Mouse (Mus musculus) neural tube, embryonic 11.5 days (tissue): Measurements from ENCODE around the gene Prss42. TPM values are rescaled to one million over a fixed set of nuclear protein-coding genes. Genes with fewer than 3 reads are reported as not detected.
"Not testable (repeated sequence)": the region's sequence is repeated elsewhere in the genome, so short reads cannot be mapped to it uniquely, and the experiment has no call there.

ENCODE experiments used
- ATAC-seq: fragments of 200-750 bp; cut with Nextera tagmentation; 2 replicates; pipeline ENCODE4 v1.8.0; 2017; ENCODE audit warnings: moderate number of reproducible peaks, mild to moderate bottlenecking, moderate TSS enrichment, moderate library complexity; ENCODE audit not compliant: insufficient read depth, low FRiP score, low TSS enrichment
- DNase-seq: peaks from one replicate; pipeline ENCODE4 v3.0.0-alpha.2; 2015; ENCODE audit warnings: low spot score
- H3K27ac ChIP-seq: fragments of 300-500 bp; sonication (generic); 2 replicates; pipeline ENCODE4 v1.5.1; 2014; ENCODE audit warnings: low read depth, mild to moderate bottlenecking, low read length
- H3K27me3 ChIP-seq: fragments of 300-500 bp; sonication (generic); 2 replicates; pipeline ENCODE4 v1.6.1; 2014; ENCODE audit warnings: mild to moderate bottlenecking, low read length, mixed read lengths; ENCODE audit not compliant: control insufficient read depth, insufficient read depth
- H3K36me3 ChIP-seq: fragments of 300-500 bp; sonication (generic); 2 replicates; pipeline ENCODE4 v1.6.1; 2014; ENCODE audit warnings: mild to moderate bottlenecking, low read length, moderate library complexity, mixed read lengths; ENCODE audit not compliant: control insufficient read depth, insufficient read depth
- H3K4me1 ChIP-seq: fragments of 300-500 bp; sonication (generic); 2 replicates; pipeline ENCODE4 v1.6.1; 2014; ENCODE audit warnings: low read length, mixed read lengths; ENCODE audit not compliant: control insufficient read depth, insufficient read depth
- H3K4me2 ChIP-seq: fragments of 300-500 bp; sonication (generic); 2 replicates; pipeline ENCODE4 v1.6.1; 2014; ENCODE audit warnings: low read depth, mild to moderate bottlenecking, moderate library complexity
- H3K4me3 ChIP-seq: fragments of 300-500 bp; sonication (generic); 2 replicates; pipeline ENCODE4 v1.5.1; 2014; ENCODE audit warnings: low read depth, low read length
- H3K9ac ChIP-seq: fragments of 300-500 bp; sonication (generic); 2 replicates; pipeline ENCODE4 v1.6.1; 2014; ENCODE audit warnings: mild to moderate bottlenecking, low read length
- H3K9me3 ChIP-seq: fragments of 300-500 bp; sonication (generic); 2 replicates; pipeline ENCODE4 v1.6.1; 2016; ENCODE audit warnings: low read length; ENCODE audit not compliant: control insufficient read depth
- whole genome bisulfite sequencing: fragments of 180-500 bp; shearing (Covaris S2); extraction: QIAGEN DNeasy Blood & Tissue Kit; methylation state at CpG from one replicate; pipeline ENCODE4 v1.1.7; 2014; 5-methylcytosine and 5-hydroxymethylcytosine counted together
- polyA plus RNA-seq: library from polyadenylated mRNA; unstranded; fragments of >200 nt; fragmentation: Nextera tagmentation; extraction: Ambion mirVana; gene quantifications from 2 replicates; pipeline ENCODE4 v1.2.1, GENCODE M21; 2014

Gene Prss42
- polyA plus RNA-seq, 1 experiment from 2014 or later = not detected

DNA sequence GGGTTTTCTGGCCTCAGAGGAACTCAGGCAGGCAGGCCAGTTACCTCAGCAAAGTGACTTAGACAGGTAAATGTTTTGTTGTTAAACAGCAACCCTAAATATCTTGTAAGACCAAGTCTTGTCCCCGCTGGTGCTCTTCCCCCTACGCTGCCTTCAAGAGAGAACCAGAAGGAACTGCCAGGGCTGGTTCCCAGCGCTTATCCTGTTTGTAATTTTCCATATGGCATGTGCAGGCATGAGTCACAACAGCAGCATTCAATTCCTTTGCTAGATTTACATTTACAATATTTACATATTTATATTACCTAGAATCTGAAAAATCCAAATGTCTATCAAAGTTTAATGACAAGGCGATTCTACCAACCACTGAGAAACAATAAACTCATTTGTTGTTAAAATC, 12.1 kb downstream of the Prss42 start:
- Histone ChIP-seq H3K4me3 (no peak overlapping the region), H3K4me1 (no peaks in the 10 kb centered on the region), H3K27me3 (no peaks in the 10 kb centered on the region), H3K27ac (no peak overlapping the region), H3K36me3 (no peaks in the 10 kb centered on the region), H3K4me2 (no peak overlapping the region), H3K9ac (no peak overlapping the region), H3K9me3 (no peaks in the 10 kb centered on the region)
- DNase-seq (no peak), ATAC-seq (no peak)
- WGBS = 87% methylated on average over 4 of the region's 4 CpGs

DNA sequence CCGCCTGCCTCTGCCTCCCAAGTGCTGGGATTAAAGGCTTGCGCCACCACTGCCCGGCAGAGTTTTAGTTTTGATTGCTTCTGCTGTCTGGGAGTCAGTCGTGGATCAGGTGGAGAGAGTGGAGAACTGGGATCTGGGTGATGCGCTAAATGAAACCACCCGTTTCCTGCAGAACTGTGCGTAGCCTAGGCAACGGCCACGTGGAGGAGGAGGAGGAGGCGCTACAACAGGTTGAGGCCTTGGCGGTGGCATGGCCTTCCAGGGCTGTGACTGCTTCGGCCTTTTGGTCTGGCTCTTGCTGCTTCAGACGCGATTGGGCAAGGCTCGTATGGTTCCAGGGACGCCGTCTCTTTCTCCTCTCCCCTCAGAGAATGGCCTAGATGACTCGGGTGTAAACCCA, 15.8 kb downstream of the Prss42 start, which contains the start of gene Prss44:
Gene Prss44 (plus strand): TSS at position 206 of the 400 bp plus-strand sequence.
- H3K9ac ChIP-seq = no peak within 1 kb of the TSS
- 63% methylated on average over 18 of the region's 18 CpGs for WGBS
- no peak for DNase-seq
- no peaks in the 10 kb centered on the region for H3K9me3 ChIP-seq
- no peak within 1 kb of the TSS for H3K4me3 ChIP-seq
- no peaks in the 10 kb centered on the region for H3K36me3 ChIP-seq
- H3K27ac ChIP-seq = no peak within 1 kb of the TSS
- H3K27me3 ChIP-seq = no peaks in the 10 kb centered on the region
- no peak within 1 kb of the TSS for H3K4me2 ChIP-seq
- no peak for ATAC-seq
- no peaks in the 10 kb centered on the region for H3K4me1 ChIP-seq

DNA sequence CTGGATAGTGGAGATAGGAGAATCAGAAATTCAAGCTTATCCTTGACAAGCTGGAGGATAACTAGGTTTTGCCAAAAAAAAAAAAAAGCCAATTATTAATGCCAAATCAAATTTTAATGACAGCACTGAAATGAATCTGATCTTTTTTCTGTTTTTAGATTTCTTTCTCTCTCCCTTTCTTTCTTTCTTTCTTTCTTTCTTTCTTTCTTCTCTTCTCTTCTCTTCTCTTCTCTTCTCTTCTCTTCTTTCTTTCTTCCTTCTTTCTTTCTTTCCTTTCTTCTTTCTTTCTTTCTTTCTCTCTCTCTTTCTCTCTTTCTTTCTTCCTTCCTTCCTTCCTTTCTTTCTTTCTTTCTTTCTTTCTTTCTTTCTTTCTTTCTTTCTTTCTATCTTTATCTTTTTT, 22.6 kb downstream of the Prss42 start:
- H3K27ac ChIP-seq, H3K36me3 ChIP-seq, H3K4me3 ChIP-seq, ATAC-seq, DNase-seq, H3K27me3 ChIP-seq, H3K9me3 ChIP-seq, H3K4me1 ChIP-seq, H3K9ac ChIP-seq, H3K4me2 ChIP-seq: not testable (repeated sequence)

DNA sequence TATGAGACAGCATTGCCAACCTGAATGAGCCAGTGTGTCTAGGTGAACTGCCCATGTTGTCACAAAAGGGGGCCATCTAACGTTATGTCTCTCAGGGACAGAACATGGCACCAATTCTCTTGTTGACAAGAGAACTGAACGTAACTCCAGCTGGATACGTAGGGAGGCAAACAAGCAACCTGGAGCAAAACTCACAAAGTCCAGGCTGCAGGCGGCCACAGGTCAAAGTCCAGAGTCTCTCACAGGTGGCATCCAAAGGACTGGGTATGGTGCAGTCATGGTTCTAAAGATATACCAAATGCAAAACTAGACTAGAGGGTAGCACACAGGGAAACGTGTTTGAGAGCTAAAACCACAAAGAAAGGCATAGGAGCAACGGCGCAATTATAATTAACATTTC, 23.5 kb downstream of the Prss42 start:
- Histone ChIP-seq H3K36me3 (no peaks in the 10 kb centered on the region), H3K4me1 (no peaks in the 10 kb centered on the region), H3K4me2 (no peak overlapping the region), H3K4me3 (no peak overlapping the region), H3K9me3 (no peaks in the 10 kb centered on the region), H3K27me3 (no peaks in the 10 kb centered on the region), H3K27ac (no peak overlapping the region), H3K9ac (no peak overlapping the region)
- 85% methylated on average over 7 of the region's 7 CpGs for whole genome bisulfite sequencing
- ATAC-seq (no peak), DNase-seq (no peak)

DNA sequence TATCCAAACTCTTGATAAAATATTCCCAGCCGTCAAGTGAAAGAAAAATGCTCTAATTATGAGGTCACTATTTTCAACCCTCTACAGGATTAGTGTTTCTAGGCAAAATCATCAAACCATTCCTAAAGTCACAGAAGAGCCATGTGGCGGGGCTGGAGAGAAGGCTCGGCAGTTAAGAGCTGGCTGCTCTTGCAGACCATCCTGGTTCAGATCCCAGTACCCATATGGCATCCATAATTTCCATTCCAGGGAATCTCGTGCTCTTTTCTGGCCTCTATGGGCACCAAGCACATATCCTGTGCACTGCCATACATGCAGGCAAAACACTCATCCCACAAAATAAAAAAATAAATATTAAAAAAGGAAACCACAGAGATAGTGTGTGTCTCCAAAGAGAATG, 27.5 kb downstream of the Prss42 start:
- Histone ChIP-seq H3K36me3 (no peaks in the 10 kb centered on the region), H3K9ac (no peak overlapping the region), H3K27ac (no peak overlapping the region), H3K4me1 (no peaks in the 10 kb centered on the region), H3K27me3 (no peaks in the 10 kb centered on the region), H3K4me3 (no peak overlapping the region), H3K4me2 (no peak overlapping the region), H3K9me3 (no peaks in the 10 kb centered on the region)
- no peak for ATAC-seq
- DNase-seq = no peak
- WGBS = 95% methylated on average over 4 of the region's 4 CpGs

DNA sequence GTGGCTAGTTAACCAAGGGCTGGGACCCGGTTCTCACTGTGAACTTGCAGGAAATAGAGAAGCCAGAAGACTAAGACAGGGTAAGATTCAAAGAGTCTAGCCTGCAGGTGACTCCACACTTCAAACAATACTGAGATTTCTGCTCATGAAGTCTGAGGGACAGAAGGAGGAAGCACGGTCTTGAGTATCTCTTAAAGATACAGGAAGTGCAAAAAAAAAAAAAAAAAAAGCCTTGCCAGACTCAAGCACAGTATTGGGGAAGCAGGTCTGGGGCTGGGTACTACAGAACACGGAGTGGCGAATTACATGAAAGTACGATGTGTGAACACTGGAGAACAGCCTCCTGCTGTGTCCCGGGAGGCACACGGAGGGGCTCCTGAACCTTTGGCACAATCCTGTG, 27.9 kb downstream of the Prss42 start:
- Histone ChIP-seq H3K4me1 (no peaks in the 10 kb centered on the region), H3K9me3 (no peaks in the 10 kb centered on the region), H3K27me3 (no peaks in the 10 kb centered on the region), H3K4me3 (no peak overlapping the region), H3K9ac (no peak overlapping the region), H3K36me3 (no peaks in the 10 kb centered on the region), H3K27ac (no peak overlapping the region), H3K4me2 (no peak overlapping the region)
- ATAC-seq (no peak), DNase-seq (no peak)
- 71% methylated on average over 7 of the region's 7 CpGs for WGBS

DNA sequence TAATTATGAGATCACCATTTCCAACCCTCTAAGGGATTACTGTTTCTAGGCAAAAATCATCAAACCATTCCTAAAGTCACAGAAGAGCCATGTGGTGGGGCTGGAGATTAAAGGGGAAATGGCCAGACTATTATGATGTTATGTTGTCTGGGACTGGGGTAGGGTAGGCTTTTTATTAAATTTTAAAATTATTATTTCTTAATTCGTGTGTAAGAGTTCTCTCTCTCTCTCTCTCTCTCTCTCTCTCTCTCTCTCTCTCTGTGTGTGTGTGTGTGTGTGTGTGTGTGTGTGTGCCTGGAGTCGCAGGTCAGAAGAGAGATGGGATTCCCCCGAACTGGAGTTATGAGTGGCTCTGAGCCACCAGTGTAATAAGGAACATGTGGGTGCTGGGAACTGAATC, 28.4 kb downstream of the Prss42 start, which contains the start of gene Prss43:
Gene Prss43 (plus strand): TSS at position 301 of the 400 bp plus-strand sequence.
- H3K9me3 ChIP-seq = no peaks in the 10 kb centered on the region
- DNase-seq (no peak), ATAC-seq (no peak)
- no peaks in the 10 kb centered on the region for H3K27me3 ChIP-seq
- H3K4me2 ChIP-seq = no peak within 1 kb of the TSS
- no peaks in the 10 kb centered on the region for H3K4me1 ChIP-seq
- H3K9ac ChIP-seq = no peak within 1 kb of the TSS
- H3K36me3 ChIP-seq = no peaks in the 10 kb centered on the region
- H3K4me3 ChIP-seq = no peak within 1 kb of the TSS
- 74% methylated on average over 3 of the region's 3 CpGs for WGBS
- H3K27ac ChIP-seq = no peak within 1 kb of the TSS

DNA sequence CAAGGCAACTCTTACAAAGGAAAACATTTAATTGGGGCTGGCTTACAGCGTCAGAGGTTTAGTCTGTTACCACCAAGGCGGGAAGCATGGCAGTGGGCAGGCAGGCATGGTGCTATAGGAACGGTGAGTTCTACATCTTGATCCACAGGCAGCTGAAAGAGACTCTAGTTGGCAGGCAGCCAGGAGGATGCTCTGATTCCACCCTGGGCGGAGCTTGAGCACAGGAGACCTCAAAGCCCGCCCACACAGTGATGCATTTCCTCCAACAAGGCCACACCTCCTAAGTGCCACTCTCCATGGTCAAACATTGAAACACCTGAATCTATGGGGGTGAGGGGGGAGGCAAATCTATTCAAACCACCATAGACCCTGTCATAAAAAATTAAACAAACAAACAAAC, 35.1 kb downstream of the Prss42 start:
- Histone ChIP-seq H3K27ac (no peak overlapping the region), H3K9ac (no peak overlapping the region), H3K27me3 (no peaks in the 10 kb centered on the region), H3K4me2 (no peak overlapping the region), H3K4me3 (no peak overlapping the region), H3K4me1 (no peaks in the 10 kb centered on the region), H3K9me3 (no peaks in the 10 kb centered on the region), H3K36me3 (no peaks in the 10 kb centered on the region)
- ATAC-seq (no peak), DNase-seq (no peak)
- WGBS = 84% methylated on average over 5 of the region's 5 CpGs

DNA sequence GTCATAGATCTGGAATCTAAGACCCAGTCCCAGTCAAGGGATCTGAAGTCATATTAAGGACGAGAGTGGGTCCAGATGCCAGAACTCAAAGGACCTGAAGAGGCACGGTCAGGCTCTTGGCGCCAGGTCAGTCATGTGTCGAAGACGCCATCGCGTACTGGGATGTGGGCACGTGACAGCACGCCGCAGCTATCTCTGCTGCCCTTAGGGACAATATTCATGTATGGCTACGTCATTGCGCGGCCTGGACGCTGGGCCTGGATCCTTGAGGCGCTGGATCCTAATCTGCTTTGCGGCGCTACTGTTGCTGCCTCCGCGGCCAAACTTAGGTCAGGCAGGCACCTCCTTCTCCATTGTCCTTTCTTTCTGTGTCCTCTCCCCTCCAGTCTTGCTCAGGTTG, 36.4 kb downstream of the Prss42 start, which contains the start of gene Prss45:
Gene Prss45 (plus strand): TSS at position 178 of the 400 bp plus-strand sequence.
- WGBS = 82% methylated on average over 19 of the region's 19 CpGs
- Histone ChIP-seq H3K4me2 (no peak within 1 kb of the TSS), H3K9me3 (no peaks in the 10 kb centered on the region), H3K4me1 (no peaks in the 10 kb centered on the region), H3K36me3 (no peaks in the 10 kb centered on the region), H3K4me3 (no peak within 1 kb of the TSS), H3K27me3 (no peaks in the 10 kb centered on the region), H3K9ac (no peak within 1 kb of the TSS), H3K27ac (no peak within 1 kb of the TSS)
- no peak for DNase-seq
- ATAC-seq = no peak
